Mouse (Mus musculus) CD4-positive naive resting alpha-beta T cell, adult 76 days (primary cell): Measurements from ENCODE around the gene Qdpr. TPM values are rescaled to one million over a fixed set of nuclear protein-coding genes. Genes with fewer than 3 reads are reported as not detected.

ENCODE experiments used
- total RNA-seq: library from RNA; stranded (reverse); gene quantifications from one replicate; pipeline ENCODE4 v1.2.4, GENCODE M21; 2023

The Qdpr gene
- 37.5 TPM for total RNA-seq

GRCm38 (mm10) chr5:45449831-45450716 lies at the start of gene Qdpr:
Gene Qdpr (minus strand): TSS chr5:45450236.

DNA sequence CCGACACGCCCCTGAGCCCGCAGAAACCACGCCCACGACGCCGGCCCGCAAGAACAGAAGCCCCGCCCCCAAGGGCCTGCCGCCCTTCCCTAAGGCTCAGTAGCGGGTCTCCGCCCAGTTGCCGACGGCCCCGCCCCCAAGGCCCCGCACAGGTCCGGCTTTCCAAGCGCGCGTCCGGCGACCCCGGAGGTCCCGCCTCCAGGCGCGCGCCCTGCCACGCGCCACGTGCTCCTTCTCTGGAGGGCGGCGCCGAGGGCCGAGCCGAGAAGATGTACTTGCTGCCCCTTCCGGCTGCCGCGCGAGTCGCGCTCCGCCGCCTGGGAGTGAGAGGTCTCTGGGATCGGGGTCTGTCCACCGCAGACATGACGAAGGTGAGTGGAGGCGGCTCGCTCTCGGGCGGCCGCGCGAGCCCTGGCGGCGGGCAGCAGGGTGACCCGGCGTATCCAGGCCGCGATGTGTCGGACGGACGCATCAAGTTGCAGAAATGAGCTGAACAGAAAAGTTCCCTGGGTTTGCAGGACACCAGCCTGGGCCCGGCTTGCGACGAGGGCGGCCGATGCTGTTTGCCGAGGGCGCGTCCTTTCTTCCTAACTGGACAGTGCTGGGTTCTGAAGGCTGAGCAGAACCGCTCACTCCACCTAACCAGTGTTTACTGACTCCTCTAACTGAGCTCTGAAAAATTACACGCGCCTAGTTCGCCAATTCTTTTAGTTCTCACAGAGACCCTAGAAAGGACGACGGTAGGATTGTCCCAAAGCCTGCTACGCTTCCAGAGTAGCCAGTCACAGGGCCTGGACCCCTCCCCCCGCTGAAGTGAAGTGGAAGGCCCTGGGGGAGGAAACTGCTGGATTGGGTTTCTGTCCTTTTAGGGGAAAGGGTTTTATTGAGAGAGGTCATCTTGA lies 43.4 kb upstream of the Qdpr start, which contains the start of gene Lap3:
Gene Lap3, plus strand, starts transcription at position 184 of the 902 bp plus-strand sequence.

DNA sequence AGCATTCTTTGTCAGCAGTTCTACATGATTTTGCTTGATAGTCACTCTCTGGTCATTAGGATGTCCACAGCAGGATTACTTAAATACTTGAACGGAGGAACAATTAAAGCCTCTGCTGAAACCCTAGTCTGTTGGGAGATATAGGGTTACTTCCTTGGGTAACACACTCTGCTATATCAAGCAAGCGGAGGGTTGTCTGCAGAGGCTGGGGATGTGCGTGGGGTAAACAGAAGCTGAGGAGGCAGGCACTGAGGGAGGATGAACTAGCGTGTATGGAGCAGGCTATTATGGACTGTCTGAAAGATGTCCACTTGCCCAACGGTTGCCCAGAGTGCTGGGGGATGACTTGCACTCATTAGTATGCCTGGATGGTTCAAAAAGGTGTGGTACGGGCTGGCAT lies 3.4 kb upstream of the Qdpr start, which contains the start of gene Clrn2:
Gene Clrn2, plus strand, starts transcription at position 301 of the 400 bp plus-strand sequence.

Other genes with a start within 250 kb of the Qdpr start
- not detected for gene Clrn2, start 3.5 kb upstream of the Qdpr start, total RNA-seq
- gene Lap3, start 43.1 kb upstream of the Qdpr start, total RNA-seq = 16.8 TPM
- 76.8 TPM for gene Med28, start 70.0 kb upstream of the Qdpr start, total RNA-seq
- gene Fam184b, start 189.4 kb upstream of the Qdpr start, total RNA-seq = not detected
- 0.79 TPM for gene Ncapg, start 219.7 kb upstream of the Qdpr start, total RNA-seq